Mouse (Mus musculus): ENCODE measurements at regions not wholly inside any gene's neighbourhood (a gene's known extent, or its start where the extent isn't known, plus 50 kb on each side); places are given as distances from the start of the nearest gene placed in this dataset.

DNA sequence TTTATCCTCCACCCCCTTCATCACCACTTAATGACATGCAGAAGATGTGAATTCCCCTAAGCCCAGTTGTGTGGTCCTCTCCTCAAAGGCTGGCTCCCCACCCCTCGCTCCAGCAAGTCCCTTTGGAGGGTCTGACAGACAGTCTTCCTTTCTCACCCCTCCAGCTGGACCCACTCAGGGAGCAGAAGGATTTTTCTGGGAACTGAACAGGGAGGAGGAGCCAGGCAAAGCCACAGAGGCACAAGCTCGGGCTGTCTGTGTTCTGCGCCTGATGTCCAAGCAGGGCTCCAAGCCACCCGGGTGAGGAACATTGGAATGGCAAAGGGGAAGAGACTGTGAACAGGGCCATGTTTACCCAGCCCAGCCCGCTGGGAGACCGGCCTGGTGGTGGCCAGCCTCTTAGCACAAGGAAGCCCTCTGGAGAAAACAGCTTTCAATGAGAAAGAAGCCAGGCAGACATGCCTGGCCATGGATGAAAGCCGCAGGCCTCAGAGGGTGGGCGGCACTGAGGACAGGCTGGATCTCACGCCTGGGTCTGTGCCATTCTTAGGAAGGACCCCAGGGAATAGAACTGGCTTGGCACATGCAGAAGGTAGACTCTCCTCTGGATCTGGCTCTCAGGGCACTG is 211.5 kb upstream of the Cxcr4 start:
- TF ChIP-seq MYOG (IDR thresholded peaks at IDR 0.05; ENCODE audit: control insufficient read depth in 1 of 3, insufficient read depth in 1 of 3, insufficient read length in 2 of 3, low read depth in 2 of 3): no peak
- no peak for TF ChIP-seq POLR2A (IDR thresholded peaks at IDR 0.05; ENCODE audit: insufficient read length, low read depth)
- TF ChIP-seq REST (IDR thresholded peaks at IDR 0.05; ENCODE audit: insufficient read depth, insufficient read length): no peak
- no peak for TF ChIP-seq MAX (IDR thresholded peaks at IDR 0.05; ENCODE audit: low read depth)
- TF ChIP-seq TCF12 (IDR thresholded peaks at IDR 0.05; ENCODE audit: insufficient read depth, poor library complexity, severe bottlenecking): no peak
- no peak for TF ChIP-seq POLR2AphosphoS2 (IDR thresholded peaks at IDR 0.05; ENCODE audit: insufficient read length, low read depth)
- no peak for TF ChIP-seq USF1 (IDR thresholded peaks at IDR 0.05; ENCODE audit: low read depth)
- no peak for TF ChIP-seq TCF3 (IDR thresholded peaks at IDR 0.05; ENCODE audit: insufficient read length, low read depth)
- no peak for TF ChIP-seq CEBPB (IDR thresholded peaks at IDR 0.05; ENCODE audit: insufficient read depth, poor library complexity, severe bottlenecking)
- no peak for TF ChIP-seq E2F4 (IDR thresholded peaks at IDR 0.05; ENCODE audit: insufficient read depth)
- no peak for TF ChIP-seq SRF (IDR thresholded peaks at IDR 0.05; ENCODE audit: control insufficient read depth, insufficient read length, low read depth)

All from myocyte (in vitro differentiated cells).